Mouse (Mus musculus): ENCODE measurements at regions not wholly inside any gene's neighbourhood (a gene's known extent, or its start where the extent isn't known, plus 50 kb on each side); places are given as distances from the start of the nearest gene placed in this dataset.

DNA sequence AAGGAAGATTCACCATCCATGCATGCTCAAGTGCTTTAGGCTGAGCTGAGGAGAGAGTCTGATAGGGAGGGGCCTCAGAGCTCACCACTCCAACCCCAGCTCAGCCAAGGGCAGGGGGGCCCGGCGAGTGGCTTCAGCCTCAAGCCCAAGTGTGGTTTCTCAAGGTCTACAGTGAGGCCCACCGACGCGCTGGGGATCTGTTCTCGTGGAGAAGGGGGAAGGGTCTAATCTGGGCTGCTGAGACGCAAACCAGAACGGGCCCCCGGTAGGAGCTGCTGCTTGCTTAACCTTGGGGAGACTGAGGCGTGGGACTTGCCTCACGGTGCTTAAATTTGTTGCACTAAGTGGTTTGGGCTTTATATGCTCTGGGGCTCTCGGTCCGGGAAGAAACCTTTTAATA lies 70.9 kb downstream of the Asb1 start:
- no peak for DNase-seq

DNA sequence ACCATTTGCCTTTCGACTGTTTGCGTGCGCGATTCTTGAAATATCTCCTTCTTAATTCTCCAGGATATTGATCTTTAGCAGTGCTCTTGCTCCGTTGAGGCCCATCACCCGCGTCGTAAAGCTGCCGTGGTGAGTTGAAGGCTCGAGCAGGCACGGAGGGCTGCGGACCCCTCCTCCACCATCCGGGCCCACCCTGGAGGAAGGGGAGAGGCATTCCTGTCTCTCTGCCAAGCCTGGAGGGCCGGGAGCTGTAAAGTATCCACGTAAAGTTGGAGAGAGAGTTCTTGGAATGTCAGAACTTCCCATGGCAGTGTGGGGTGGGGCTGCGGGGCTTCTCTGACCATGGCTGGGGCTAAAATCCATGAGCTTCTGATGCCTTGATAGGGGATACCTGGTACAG lies 71.3 kb downstream of the Asb1 start:
- DNase-seq = no peak

DNA sequence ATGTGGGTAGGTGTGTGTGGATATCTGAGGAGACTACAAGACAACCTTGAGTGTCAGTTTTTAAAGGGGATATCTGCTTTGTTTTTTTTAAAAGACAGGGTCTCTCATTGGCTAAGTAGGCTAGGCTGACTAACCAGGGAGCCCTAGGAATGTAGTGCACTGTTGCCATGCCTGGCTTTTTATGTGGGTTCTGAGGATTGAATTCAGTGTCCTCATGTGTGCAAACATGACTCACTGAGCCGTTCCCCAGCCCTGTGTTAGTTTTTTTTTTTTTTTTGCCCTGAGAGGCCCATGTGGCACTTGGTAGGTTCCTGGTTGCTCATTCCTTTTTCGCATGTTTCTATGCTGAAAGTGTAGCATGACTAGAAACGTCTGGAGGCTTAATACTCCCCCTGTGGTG lies 72.6 kb downstream of the Asb1 start:
- DNase-seq = no peak

DNA sequence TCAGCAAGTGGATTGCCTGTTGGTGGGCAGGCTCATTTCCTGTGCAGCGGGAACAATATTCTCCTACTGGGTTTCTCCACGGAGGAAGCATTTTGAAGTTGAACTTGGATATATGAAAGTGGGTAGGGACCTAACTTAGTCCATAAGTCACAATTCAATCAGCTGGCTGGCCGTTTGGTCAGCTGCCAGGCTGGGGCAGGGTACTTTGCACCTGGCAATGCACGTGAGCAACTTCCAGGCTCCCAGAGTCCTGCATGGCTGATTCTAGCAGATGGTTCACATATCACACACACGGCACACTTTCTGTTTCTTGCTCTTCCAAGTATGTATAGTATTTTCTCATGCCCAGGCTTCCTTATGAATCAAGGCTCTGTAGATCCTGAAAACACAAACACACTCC lies 75.1 kb downstream of the Asb1 start:
- DNase-seq = no peak

DNA sequence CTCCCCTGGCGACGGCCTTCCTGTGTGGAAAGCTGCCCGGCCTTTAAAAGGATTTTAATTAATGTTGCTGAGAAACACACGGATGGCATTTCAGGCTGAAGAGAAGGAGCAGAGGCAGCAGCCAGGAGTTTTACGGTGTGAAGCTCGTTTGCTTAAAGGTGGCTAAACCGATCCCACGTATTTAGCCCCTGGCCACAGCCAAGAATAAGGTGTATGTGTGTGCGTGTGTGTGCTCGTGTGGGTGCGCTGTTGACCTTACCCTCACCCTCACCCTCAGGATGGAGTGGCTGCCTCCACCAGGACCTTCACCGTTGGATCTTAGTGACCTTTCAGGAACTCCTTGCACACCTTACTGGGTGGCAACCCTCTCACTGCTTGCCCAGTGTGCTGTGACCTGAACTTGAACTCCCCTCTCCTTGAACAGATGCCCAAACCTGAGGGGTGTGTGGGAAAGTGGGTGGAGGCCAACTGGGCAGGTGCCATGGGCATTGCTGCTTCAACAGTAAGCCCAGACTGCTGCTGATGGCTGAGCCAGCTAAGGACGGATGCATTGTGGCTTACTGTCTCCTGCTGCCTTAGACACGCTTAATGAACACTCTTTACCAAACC lies 78.3 kb downstream of the Asb1 start:
- no peak for DNase-seq

DNA sequence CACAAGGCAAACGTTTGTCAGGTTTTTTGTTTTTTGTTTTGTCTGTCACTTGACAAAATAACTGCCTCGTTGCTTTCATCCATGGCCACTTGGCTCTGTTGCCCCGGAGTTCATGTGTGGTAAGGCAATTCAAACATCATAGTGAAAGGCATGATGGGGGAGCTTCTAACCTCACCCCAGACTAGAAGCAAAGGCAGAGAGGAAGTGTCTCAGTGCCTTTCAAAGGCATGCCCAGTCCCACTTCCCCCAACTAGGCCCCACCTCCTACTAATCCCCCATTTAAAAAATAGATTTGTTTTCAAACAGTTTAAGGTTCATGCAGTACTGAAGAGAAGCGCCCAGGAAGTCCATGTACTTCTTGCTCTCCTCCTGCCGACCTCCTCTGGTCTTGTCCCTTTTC lies 80.8 kb downstream of the Asb1 start:
- DNase-seq = no peak

DNA sequence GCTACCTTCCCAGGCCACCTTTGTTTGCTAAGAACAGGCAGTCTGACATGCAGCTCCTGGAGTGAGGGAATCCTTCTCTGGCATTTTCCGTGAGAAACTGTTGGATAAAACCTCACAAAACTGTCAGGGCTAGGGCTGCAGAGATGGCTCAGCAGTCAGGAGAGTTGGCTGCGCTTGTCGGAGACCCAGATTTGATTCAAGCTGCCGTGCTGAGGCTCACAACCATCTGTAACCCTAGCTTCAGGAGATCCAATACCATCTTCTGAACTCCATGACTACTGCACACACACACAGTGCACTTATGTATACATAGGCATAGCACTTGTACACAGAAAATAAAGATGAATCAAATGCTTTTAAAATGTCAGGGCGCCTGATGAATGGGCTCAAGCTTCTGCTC lies 82.5 kb downstream of the Asb1 start:
- DNase-seq = no peak

DNA sequence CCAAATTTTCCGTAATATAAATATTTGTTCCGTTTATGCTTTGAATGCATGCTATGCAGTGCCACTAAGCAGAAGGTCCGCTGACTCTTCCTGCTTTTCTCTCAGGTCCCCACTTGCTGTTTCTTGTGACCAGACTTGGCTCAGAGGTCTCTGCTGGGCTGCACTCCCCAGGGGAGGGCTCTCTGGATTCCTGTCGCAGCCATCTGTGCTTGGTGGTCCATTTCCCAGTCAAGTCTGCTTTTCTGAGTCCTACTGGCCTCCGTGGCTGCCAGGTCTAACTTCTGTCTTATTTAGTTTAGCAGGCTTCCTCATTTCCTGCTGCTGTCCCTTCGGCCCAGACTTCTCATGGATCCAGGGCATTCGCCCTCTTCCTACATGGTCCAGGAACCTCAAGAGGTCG lies 83.7 kb downstream of the Asb1 start:
- no peak for DNase-seq

DNA sequence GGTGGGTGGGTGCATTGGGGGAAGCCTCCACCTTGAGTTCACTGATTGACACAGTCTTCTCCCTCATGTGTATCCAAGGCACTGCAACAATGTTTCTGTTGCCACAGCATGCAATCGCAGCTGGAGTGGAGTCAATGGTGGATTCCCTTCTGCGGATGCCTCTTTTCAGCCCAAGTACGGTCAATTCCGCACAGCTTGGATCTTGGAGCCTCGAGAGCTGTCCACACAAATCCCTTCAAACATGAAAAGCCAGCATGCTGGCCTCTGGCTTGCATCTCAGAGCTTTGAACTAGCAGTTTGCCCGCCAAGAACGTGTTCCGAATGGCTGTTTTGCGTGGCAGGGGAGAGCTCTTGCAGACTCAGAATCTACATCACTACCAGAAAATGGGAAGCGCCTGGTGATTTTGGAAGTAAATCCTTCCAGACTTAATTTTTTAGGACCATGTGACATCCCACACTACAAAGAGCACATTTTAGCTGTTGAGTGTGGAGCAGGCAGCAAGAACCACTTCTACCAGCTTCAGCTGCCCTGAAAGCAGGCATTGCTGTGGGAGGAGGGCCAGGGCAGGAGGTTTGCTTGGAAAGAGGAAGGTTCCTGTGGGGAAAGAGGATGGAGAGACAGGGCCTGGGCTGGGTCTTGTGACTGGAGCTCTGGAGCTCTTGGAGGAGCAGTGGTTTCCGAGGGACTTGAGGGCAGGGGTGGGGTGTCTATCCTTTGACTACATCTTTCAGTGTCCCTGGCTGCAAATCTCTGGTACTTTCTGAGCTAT lies 84.4 kb downstream of the Asb1 start:
- no peak for DNase-seq

DNA sequence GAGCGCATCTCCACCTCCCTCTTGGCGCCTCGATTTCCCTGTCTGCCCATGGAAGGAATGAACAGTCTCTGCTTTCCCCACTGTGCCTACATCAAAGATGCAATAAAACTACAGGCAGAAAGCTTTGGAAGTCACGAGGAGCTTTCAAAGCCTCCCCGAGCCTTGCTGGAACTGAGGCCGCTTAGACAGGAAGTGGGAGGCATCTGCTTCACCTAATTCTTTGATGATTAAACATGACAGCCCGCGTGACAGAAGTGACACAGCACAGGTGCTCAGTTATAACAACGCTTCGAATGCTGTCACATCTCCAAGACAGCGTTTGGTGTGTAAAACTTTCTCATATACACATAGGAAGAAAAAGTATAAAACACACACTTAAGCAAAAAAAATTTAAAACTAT lies 85.7 kb downstream of the Asb1 start:
- no peak for DNase-seq

DNA sequence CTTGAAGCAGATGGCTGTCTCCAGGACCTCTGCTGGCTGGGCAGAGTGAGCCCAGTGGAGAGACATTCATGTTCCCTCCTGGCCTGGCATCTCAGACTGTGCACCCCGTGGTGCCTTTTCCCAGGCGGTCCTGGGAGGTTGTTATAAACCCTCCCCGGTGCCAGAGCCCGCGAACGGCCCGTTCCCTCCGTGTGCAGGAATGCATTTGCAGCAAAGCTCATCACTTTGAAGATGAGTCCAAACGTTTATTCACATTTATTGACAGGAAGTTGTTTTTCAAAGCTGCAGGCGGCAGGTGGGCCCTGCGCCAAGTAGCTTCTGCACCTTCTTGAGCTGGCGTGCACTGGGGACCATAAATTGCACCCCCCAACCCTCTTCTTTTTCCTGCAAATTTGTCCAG lies 89.9 kb downstream of the Asb1 start:
- DNase-seq = no peak

DNA sequence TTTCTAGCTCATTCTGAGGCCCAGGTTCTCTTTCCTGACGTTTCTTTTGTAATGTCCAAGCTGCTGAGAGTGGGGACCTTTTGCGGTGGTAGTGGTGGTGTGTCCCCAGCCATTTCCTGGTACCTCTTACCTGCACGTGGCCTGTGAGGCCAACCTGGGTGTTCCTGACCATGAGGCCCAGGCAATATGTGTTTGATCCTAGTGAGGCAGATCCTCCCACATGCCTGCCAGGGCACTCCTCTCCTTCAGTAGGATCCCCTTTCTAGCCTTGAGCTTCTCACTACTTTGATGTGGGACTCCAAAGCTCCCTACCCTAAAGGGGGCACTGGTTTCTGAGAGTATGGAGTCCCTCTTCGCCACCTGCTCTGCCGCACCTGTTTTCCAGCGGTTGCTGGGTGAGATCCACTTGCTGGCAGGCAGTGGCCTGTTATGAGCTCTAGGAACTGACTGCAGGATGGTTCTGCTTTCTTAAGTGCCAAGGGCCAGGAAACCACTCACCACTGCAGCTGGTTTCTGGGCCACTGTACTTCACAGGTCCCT lies 90.6 kb downstream of the Asb1 start:
- no peak for DNase-seq

DNA sequence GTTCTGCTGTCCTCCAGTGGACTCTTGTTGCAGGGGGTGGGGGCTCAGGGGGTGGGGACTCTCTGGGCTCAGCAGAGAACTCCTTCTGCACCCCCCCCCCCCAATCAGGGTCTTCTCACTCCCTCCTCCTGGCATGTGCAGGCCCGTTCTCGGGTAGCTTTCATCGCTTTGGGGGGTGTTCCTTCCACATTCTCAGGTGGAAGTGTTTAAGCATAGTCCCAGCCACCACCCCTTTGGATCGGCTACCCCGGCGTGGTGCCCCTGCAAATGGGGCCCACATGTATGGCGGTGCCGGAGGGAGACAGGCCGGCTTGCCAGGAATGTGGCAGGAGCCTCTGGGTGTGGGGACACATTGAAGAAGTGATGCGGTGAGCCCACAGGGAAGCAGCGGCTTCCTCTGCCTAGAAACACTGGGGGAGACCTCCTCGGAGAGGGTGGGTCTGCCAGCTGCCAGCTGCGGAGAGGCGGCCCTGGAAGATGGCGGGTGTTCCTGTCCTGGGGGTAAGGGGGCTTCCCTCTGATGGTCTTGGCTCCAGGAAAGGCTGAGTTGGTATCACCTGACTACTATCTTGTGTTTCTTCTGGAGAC lies 92.7 kb downstream of the Asb1 start:
- DNase-seq = no peak

DNA sequence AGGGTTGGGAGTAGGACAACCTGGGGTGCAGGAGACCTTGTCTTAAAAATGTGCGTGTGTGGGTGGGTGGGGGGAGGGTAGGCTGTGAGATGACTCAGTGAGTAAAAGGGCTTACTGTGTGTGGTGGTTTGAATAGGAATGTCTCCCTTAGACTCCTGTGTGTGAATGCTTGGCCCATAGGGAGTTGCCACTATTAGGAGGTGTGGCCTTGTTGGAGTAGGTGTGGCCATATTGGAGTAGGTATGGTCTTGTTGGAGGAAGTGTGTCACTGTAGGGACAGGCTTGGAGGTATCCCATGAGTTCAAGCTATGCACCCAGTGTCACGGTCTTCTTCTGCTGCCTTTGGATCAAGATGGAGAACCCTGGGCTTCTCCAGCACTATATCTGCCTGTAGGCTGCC lies 96.2 kb downstream of the Asb1 start:
- DNase-seq = no peak

DNA sequence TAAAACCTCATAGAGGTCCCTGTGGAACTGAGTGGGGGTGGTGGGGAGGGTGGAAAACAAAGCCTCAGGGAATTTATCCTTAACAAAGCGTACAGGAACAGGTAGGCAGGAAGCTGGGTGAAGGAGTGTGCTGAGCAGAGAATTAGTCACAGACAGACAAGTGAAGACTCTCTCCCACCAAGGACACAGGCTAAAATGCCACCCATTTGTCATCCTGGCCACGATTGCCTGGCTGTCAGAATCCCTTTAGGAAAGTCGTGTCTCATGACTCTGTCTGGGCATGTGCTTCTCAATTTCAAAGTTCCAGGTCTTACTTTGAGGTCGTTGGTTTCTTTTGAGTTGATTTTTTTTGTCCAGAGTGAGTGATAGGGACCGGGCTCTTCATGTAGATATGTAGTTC lies 100.2 kb downstream of the Asb1 start:
- DNase-seq = no peak

DNA sequence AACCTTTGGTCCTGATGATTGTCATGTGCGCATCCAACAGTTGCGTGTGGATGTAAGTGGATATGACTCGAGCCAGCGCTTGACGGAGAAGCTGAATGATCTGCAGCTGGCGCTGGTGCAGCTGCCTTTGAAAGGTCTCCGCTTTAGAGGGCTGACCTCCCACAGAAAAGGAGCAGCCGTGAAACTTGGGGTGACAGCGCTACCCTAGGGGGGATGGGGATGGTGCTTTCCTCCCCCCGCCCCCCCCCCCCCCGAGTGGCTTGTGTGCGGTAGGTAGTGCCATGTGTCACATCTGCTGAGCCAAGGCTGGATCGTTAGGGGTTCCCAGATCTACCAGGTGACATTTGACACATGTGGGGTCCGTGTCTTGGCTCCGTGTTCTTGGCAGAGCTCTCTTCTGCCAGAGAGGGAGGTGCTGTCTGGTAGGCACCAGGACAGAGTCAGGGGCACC lies 118.7 kb downstream of the Asb1 start:
- DNase-seq = no peak

DNA sequence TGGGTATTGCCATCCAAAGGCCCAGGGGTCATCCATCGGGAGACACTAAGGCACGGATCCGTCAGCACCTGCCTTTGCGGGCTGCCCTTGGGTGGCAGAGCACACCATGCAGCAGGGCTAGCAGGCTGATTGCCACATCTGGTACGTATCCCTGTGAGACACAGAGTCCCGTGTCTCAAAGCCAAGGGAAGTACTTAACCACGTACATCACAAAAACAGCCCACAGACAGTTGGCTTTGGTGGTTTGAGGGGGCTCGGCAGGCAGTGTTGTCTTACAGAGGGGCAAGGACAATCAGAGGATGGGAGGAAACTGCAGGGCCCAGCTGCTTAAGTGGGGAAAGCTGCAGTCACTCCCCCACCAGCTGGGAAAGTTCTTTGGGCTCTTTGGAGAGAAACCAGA lies 119.1 kb downstream of the Asb1 start:
- no peak for DNase-seq

DNA sequence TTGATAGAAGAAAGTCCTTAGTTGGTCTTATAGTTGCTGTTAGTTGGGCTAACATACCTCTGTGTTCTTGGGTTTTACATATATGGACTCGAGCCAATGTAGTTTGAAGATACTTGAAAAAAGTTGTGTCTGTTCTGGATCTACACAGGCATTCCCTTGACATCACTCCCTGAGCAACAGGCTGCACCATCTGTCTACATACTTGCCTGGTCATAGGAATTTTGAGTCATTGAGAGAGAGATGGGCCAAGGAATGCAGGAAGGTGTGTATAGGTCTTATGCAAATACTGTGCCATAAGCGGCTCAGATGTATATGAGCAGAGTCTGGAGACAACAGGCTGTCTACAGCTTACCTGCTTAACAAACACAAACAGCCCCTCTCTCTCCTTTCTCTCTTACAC lies 122.9 kb downstream of the Asb1 start:
- DNase-seq = no peak

DNA sequence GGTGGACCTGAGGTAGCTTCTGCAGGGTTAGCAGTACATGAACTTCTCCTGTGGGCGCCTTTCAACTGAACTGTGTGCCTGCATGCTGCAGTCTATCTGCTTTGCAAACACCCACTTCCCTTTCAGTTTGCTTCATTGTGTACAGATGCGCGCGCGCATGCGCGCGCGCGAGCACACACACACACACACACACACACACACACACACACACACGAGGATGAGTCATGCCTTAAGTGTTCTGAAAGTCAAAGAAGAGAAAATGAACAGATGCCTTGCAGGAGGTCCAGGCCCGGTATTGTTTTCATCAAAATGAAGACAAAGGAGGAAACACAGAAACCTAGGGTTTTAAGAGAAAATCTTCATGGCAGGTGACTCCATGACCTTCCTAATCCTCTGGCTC lies 124.3 kb downstream of the Asb1 start:
- DNase-seq = no peak

DNA sequence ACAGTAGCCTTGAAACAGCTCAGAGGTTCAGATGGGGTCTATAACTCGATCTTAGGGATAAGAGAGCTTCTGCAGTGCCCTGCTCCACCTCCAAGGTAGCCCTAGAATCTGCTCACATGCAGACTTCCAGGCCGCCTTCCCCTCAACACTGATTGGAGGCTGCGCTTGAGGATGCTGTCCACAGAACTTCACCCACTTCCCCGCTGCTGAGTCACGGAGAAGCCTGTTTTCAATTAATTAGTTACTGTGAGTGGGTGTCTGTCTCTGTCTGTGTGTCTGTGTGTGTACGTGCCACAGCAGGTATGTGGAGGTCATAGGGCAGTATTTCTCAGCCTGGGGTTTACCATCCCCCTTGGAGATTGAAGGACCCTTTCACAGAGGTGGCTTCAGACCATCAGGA lies 128.2 kb downstream of the Asb1 start:
- no peak for DNase-seq

DNA sequence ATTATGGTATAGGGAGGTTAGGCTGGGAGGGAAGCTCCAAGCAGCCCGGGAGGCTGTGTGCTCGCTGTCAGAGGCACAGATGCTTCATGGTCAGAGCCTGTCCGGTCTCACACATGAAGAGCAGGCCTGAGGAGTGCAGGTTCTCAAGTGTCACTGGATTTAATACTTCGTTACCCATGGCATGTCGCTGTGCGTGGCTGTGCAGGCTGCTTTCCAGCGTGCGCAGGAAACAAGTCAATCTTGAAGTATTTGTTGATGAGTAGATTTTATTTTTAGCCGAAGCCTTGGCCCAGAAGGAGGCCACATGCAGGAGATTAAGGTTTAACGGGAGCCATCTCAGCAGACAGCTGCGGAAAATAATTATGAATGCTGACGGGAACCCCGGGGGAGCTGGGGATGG lies 130.3 kb upstream of the Twist2 start:
- DNase-seq = no peak

DNA sequence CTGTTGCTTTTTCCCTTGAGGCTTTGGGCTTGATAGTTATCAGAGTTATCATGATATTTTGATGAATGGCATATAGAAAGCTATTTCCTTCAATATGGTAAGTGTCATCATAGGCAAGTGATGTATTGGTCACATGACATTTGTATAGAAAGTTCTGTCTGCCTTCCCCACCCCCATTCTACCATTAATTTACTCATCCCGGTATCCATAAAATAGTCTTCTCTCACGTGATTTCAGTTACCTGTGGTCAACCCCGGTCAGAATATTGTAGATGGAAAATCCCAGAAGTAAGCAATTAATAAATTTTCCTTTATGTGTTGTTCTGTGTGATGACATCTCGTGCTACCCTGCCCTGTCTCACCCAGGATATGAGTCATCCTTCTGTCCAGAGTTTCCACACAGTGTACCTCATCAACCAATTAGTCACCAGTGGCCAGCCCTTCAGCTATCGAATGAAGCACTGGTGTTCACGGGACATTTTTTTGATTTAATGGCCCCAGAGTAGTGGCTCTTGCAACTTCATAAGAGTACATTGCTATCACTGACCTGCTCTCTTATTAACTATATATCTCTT lies 127.1 kb upstream of the Twist2 start:
- DNase-seq = no peak

DNA sequence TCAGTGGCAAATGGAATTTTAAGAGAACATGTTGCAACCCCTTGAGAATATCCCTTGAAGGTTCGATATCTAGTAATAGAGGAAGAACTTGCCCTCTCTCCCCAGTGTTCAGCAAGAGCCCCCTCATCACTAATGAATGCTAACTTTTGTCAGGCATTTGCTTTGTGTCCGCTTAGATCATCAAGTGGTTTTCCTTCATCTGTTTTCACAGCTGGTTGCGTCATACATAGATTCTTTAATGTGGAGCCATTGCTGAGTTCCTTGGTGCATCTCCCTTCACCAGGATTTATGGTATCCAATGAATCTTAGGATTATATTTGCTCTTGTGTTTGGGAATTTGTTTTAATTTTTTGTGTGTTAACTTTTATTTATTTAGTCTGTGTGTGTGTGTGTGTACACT lies 124.2 kb upstream of the Twist2 start:
- no peak for DNase-seq

DNA sequence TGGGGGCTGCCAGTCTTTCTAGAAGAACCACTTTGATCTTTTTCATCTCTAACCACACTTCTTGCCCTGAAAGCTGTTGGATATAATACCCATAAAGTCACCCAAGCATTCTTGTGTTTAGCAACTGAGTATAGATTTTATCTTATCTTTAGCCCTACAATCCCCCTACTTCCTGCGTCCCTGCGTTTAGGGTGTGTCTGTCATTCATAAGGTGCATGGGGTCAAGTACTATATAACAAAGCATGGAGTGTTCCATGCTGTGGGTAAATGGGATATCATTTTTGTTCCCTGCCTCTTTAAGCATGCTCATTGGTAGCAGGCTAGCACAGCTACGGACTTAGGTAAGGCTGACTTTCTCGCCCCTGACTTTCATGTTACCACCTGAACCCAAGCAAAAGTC lies 122.5 kb upstream of the Twist2 start:
- no peak for DNase-seq

All from right cerebral cortex, postnatal 14 days (tissue).